Mouse (Mus musculus) bone marrow, adult 2 months (tissue): ENCODE results near the gene Spen.

ENCODE experiments used
- CTCF ChIP-seq: fragments of 200-500 bp; IDR thresholded peaks from 2 replicates; pipeline ENCODE4 v1.5.1; 2011; ENCODE audit warnings: low read length, control low read depth; ENCODE audit not compliant: control insufficient read depth, insufficient read depth
- POLR2A ChIP-seq: fragments of 200-500 bp; IDR thresholded peaks from 2 replicates; pipeline ENCODE4 v1.6.1; 2011; ENCODE audit warnings: low read depth, mild to moderate bottlenecking, control low read depth, low read length, borderline replicate concordance; ENCODE audit not compliant: control insufficient read depth

GRCm38 (mm10) chr4:141566187-141566586 lies 27.8 kb upstream of the Spen start:
- no peak for TF ChIP-seq POLR2A
- no peak for TF ChIP-seq CTCF
